Mouse (Mus musculus): ENCODE results near the gene Tab2. TPM values are rescaled to one million over a fixed set of nuclear protein-coding genes. Genes with fewer than 3 reads are reported as not detected.

The Tab2 gene
- 100 to 1,000 TPM in 1 of 2 experiments, 10 to 100 TPM in 1; 96.7 to 112 TPM for total RNA-seq (2023)

DNA sequence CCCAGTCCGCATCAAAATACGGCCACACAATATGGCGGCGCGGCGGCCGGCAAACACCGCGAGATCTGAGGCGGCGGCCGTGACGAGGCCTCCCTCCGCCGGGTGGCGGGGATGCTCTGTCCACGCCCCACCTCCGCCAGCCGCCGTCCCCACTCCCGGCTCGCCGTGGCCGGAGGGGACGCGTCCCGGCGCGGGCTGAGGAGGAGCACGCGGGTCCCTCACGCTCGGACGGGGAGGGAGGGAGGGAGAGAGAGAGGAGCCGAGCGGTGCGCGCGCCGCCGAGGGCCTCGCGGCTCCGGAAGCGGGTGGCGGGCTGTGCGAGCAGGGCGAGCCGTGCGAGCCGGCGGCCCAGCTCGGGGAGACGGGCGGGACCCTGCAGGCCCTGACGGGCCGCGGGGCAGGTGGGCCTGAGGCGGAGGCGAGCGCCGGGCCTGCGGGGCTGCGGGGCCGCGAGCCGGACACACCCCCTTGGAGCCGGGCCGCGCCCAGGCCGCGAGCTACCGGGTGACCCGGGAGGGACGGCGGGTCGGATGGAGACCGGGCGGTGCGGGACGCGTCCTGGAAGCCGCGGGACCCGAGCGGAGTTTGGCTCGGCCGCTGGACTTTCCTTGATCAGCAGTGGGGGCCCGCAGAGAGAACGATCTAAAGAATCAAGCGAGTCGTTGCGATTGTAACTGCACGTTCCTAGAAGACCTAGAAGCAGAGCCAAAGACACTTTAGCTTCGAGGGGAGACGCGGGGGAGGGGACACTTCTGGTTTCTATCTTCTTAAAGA is at the start of gene Tab2:
Gene Tab2, minus strand, starts transcription at position 3 of the 774 bp plus-strand sequence.

Other genes with a start within 250 kb of the Tab2 start
- gene Katna1, start 230.2 kb downstream of the Tab2 start, total RNA-seq (2023), result 10 to 100 TPM; 31.4 to 40.8 TPM
- 10 to 100 TPM; 23.2 to 23.4 TPM for gene Ginm1, start 163.4 kb downstream of the Tab2 start, total RNA-seq (2023)
- gene Ppil4, start 163.3 kb downstream of the Tab2 start, total RNA-seq (2023), result 10 to 100 TPM; 35.7 to 39.6 TPM
- 1 to 10 TPM; 4.3 to 6.3 TPM for gene Zc3h12d, start 123.8 kb downstream of the Tab2 start, total RNA-seq (2023)